Mouse (Mus musculus): ENCODE data around the gene Psrc1.

GRCm38 (mm10) chr3:108405536-108406305, 22.1 kb downstream of the Psrc1 start:
- TF ChIP-seq CTCF (IDR thresholded peaks at IDR 0.05) (no peak), POLR2A (IDR thresholded peaks at IDR 0.05; ENCODE audit: insufficient read depth, low read depth, low read length) (no peak)
